Mouse (Mus musculus) liver, adult 2 months (tissue): Measurements from ENCODE around the gene Brinp3.

Experiments used
- CTCF ChIP-seq: fragments of 200-500 bp; IDR thresholded peaks from 2 replicates; pipeline ENCODE4 v1.5.1; 2011; ENCODE audit warnings: low read depth, low read length, control low read depth
- POLR2A ChIP-seq: fragments of 200-500 bp; IDR thresholded peaks from 2 replicates; pipeline ENCODE4 v1.6.1; 2011; ENCODE audit warnings: low read length, control low read depth; ENCODE audit not compliant: insufficient read depth; ENCODE audit errors: extremely low read depth

DNA sequence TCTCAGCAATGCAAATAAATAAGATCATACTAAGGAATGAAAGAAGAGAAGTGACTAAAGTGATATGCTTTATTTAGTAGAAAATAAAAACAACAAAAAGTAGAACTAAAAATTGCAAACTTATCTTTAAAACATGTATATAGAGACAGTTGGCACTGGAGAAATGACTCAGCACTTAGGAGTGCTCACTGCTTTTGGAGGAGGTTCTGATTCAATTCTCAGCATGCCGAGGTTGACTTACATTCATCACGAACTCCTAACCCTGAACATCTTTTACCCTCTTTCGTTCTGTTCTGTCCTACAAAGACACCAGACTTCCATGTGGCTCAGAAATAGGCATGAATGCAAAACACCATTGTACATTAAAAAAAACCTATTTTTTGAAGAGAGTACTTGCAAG, 225.0 kb downstream of the Brinp3 start:
- TF ChIP-seq CTCF (no peak), POLR2A (no peak)
